Mouse (Mus musculus): Measurements from ENCODE around the gene Fam71e1.

DNA sequence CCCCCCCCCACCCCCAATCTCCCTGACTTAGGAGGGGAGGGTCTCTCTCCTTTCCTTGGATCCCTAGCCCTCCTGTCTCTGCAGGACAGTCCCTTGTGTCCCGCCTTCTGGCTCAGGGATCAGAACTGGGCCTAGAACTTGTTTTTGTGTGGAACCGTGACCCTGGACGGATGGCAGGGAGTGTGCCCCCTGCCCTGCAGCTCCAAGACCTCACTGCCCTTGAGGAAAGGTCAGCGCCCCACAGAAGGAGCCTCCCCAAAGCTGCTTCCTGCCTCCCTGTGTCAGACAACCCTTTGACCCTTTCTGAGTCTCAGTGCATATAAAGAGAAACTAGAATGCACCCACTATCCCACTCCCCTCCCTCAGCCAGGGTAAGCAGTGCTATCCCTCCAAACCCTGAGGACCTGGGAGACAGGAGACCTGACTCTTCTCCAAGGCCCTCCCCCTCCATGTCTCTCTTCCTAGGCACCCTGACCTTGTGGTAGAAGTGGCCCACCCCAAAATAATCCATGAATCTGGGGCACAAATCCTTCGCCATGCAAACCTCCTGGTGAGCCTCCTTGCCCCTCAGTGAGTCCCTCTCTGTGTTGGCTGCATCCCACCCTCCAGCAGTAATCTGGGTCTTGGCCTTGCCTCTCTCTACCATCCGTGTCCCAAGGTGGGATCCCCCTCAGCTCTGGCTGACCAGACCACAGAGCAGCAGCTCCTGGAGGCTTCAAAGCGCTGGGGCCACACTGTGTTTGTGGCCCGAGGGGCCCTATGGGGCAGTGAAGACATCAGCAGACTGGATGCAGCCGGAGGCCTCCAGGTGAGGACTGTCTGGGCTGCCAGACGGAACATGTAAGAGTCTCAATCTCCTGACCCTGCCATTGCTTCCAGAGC, 30.1 kb upstream of the Fam71e1 start:
- TF ChIP-seq GATA1 (IDR thresholded peaks at IDR 0.05; ENCODE audit: borderline replicate concordance, low read length), result no peak
- TF ChIP-seq FLI1 (IDR thresholded peaks at IDR 0.05; ENCODE audit: low read length), result no peak
